Mouse (Mus musculus): ENCODE measurements around the gene Hspa4l.

DNA sequence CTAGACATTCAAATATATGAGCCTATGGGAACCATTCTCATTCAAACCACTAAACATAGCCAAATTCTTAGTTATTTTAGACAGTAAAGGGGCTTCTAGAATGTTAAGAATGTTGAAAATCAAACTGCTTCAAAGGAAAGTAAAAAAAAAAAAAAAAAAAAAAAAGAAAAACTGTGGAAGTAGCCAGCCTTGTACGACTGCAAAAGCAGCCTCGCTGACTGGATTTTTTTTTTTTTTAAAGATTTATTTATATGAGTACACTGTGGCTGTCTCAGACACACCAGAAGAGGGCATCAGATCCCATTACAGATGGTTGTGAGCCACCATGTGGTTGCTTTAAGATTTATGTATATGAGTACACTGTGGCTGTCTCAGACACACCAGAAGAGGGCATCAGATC, 49.5 kb downstream of the Hspa4l start:
- no peak for TF ChIP-seq E2F4 (IDR thresholded peaks at IDR 0.05; ENCODE audit: insufficient read depth)
- TF ChIP-seq POLR2A (IDR thresholded peaks at IDR 0.05; ENCODE audit: insufficient read length, low read depth): no peak

Data from myocyte (in vitro differentiated cells).